Mouse (Mus musculus): ENCODE data around the gene H2al2a.

DNA sequence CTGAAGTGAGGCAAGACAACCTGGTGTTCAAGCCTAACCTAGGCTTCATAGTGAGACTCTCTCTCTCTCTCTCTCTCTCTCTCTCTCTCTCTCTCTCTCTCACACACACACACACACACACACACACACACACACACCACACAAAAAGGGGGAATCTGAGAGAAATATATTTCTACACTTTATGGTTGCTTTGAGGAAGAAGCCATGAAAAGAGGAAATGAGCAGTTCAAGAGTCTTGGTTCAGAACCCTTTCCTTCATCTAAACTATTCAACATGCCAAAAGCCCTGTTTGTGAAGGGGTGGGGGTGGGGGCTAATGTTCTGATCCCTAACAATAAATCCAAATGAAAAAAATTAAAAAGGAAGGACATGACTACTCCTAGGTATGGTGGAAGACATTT lies 7.2 kb downstream of the H2al2a start:
- no peak; the same call in 1 of the 2 replicates for TF ChIP-seq HCFC1 (IDR thresholded peaks at IDR 0.05; ENCODE audit: borderline replicate concordance, insufficient read depth, low read length)
- TF ChIP-seq MAFK (IDR thresholded peaks at IDR 0.05; ENCODE audit: insufficient read depth, low read depth, low read length): no peak
- TF ChIP-seq CHD2 (IDR thresholded peaks at IDR 0.05; ENCODE audit: low read depth, low read length): no peak
- TF ChIP-seq ZC3H11A (IDR thresholded peaks at IDR 0.05; ENCODE audit: borderline replicate concordance, low read depth, low read length): no peak
- TF ChIP-seq ZNF384 (IDR thresholded peaks at IDR 0.05; ENCODE audit: low read depth, low read length): no peak

All from ES-E14 (cell line).